Mouse (Mus musculus) forebrain, embryonic 14.5 days (tissue): ENCODE results near the gene Usp6nl. TPM values are rescaled to one million over a fixed set of nuclear protein-coding genes. Genes with fewer than 3 reads are reported as not detected.

Source experiments
- ATAC-seq: fragments of 200-750 bp; cut with Nextera tagmentation; 2 replicates; pipeline ENCODE4 v1.8.0; 2017; ENCODE audit warnings: mild to moderate bottlenecking, moderate library complexity
- DNase-seq: peaks from one replicate; pipeline ENCODE4 v3.0.0-alpha.2; 2015; ENCODE audit warnings: low spot score
- H3K27ac ChIP-seq: fragments of 300-500 bp; sonication (generic); 2 replicates; pipeline ENCODE4 v1.5.1; 2014; ENCODE audit warnings: low read depth, mild to moderate bottlenecking, control low read depth, low read length, moderate library complexity
- H3K27me3 ChIP-seq: fragments of 300-500 bp; sonication (generic); replicated peaks from 2 replicates; pipeline ENCODE4 v1.6.1; 2014; ENCODE audit warnings: low read length, control low read depth, mixed read lengths; ENCODE audit not compliant: control insufficient read depth, insufficient read depth
- H3K36me3 ChIP-seq: fragments of 300-500 bp; sonication (generic); 2 replicates; pipeline ENCODE4 v1.6.1; 2014; ENCODE audit warnings: low read length, control low read depth; ENCODE audit not compliant: control insufficient read depth, insufficient read depth
- H3K4me1 ChIP-seq: fragments of 300-500 bp; sonication (generic); 2 replicates; pipeline ENCODE4 v1.6.1; 2014; ENCODE audit warnings: antibody characterized with exemption, low read length, control low read depth; ENCODE audit not compliant: control insufficient read depth, insufficient read depth
- H3K4me2 ChIP-seq: fragments of 300-500 bp; sonication (generic); 2 replicates; pipeline ENCODE4 v1.6.1; 2014; ENCODE audit warnings: mild to moderate bottlenecking, control low read depth, low read length
- H3K4me3 ChIP-seq: fragments of 300-500 bp; sonication (generic); 2 replicates; pipeline ENCODE4 v1.5.1; 2014; ENCODE audit warnings: low read depth, low read length, control low read depth
- H3K9ac ChIP-seq: fragments of 300-500 bp; sonication (generic); 2 replicates; pipeline ENCODE4 v1.6.1; 2014; ENCODE audit warnings: mild to moderate bottlenecking, low read length, control low read depth, moderate library complexity
- H3K9me3 ChIP-seq: fragments of 300-500 bp; sonication (generic); replicated peaks from 2 replicates; pipeline ENCODE4 v1.6.1; 2016; ENCODE audit warnings: low read length, control low read depth, mixed read lengths; ENCODE audit not compliant: control insufficient read depth
- WGBS: fragments of 180-500 bp; shearing (Covaris S2); extraction: QIAGEN DNeasy Blood & Tissue Kit; methylation state at CpG from one replicate; pipeline ENCODE4 v1.1.7; 2014; 5-methylcytosine and 5-hydroxymethylcytosine counted together
- polyA plus RNA-seq: library from polyadenylated mRNA; unstranded; fragments of >200 nt; fragmentation: Nextera tagmentation; extraction: Ambion mirVana; gene quantifications from 2 replicates; pipeline ENCODE4 v1.2.1, GENCODE M21; 2014

The Usp6nl gene
- polyA plus RNA-seq, 1 experiment from 2014 or later = 6.6 TPM

GRCm38 (mm10) chr2:6376071-6376470 is 53.6 kb downstream of the Usp6nl start:
- H3K4me2 ChIP-seq = no peak overlapping the region
- no peaks in the 10 kb centered on the region for H3K27me3 ChIP-seq
- ATAC-seq = no peak
- H3K36me3 ChIP-seq = no peaks in the 10 kb centered on the region
- H3K9me3 ChIP-seq = no peaks in the 10 kb centered on the region
- no peak overlapping the region for H3K9ac ChIP-seq
- H3K4me3 ChIP-seq = no peak overlapping the region
- WGBS = 94% methylated on average over 8 of the region's 8 CpGs
- no peak overlapping the region for H3K27ac ChIP-seq
- DNase-seq = no peak
- 0 out of 2 replicates have a peak, but pooled peaks cover 3% of the 10 kb centered on the region for H3K4me1 ChIP-seq

GRCm38 (mm10) chr2:6376941-6377340 is 54.5 kb downstream of the Usp6nl start:
- Histone ChIP-seq H3K27me3 (no peaks in the 10 kb centered on the region), H3K4me2 (no peak overlapping the region), H3K4me1 (0 out of 2 replicates have a peak, but pooled peaks cover 3% of the 10 kb centered on the region), H3K9me3 (no peaks in the 10 kb centered on the region), H3K9ac (no peak overlapping the region), H3K27ac (no peak overlapping the region), H3K36me3 (no peaks in the 10 kb centered on the region), H3K4me3 (no peak overlapping the region)
- 78% methylated on average over 4 of the region's 4 CpGs for WGBS
- no peak for ATAC-seq
- no peak for DNase-seq

- Histone ChIP-seq H3K27ac (no peak overlapping the region), H3K4me1 (0 out of 2 replicates have a peak, but pooled peaks cover 3% of the 10 kb centered on the region), H3K4me3 (no peak overlapping the region), H3K4me2 (no peak overlapping the region), H3K9ac (no peak overlapping the region), H3K36me3 (no peaks in the 10 kb centered on the region), H3K9me3 (no peaks in the 10 kb centered on the region), H3K27me3 (no peaks in the 10 kb centered on the region)
- no peak for ATAC-seq
- DNase-seq = no peak
- 75% methylated on average over 8 of the region's 8 CpGs for WGBS
Observed at GRCm38 (mm10) chr2:6378590-6379205, 56.2 kb downstream of the Usp6nl start.

GRCm38 (mm10) chr2:6379731-6380212 is 57.3 kb downstream of the Usp6nl start:
- Histone ChIP-seq H3K36me3 (no peaks in the 10 kb centered on the region), H3K27me3 (no peaks in the 10 kb centered on the region), H3K9me3 (no peaks in the 10 kb centered on the region), H3K27ac (no peak overlapping the region), H3K4me2 (no peak overlapping the region), H3K4me1 (0 out of 2 replicates have a peak, but pooled peaks cover 3% of the 10 kb centered on the region), H3K4me3 (no peak overlapping the region), H3K9ac (no peak overlapping the region)
- WGBS = 89% methylated on average over 8 of the region's 8 CpGs
- ATAC-seq (no peak), DNase-seq (no peak)

- H3K27ac ChIP-seq = no peak overlapping the region
- no peak overlapping the region for H3K9ac ChIP-seq
- H3K4me3 ChIP-seq = no peak overlapping the region
- no peaks in the 10 kb centered on the region for H3K36me3 ChIP-seq
- no peak overlapping the region for H3K4me2 ChIP-seq
- DNase-seq (no peak), ATAC-seq (no peak)
- H3K9me3 ChIP-seq = no peaks in the 10 kb centered on the region
- H3K27me3 ChIP-seq = no peaks in the 10 kb centered on the region
- 0 out of 2 replicates have a peak, but pooled peaks cover 3% of the 10 kb centered on the region for H3K4me1 ChIP-seq
- WGBS = 88% methylated on average over 9 of the region's 9 CpGs
Observed at GRCm38 (mm10) chr2:6380401-6380800, 57.9 kb downstream of the Usp6nl start.

- no peak overlapping the region for H3K9ac ChIP-seq
- H3K27ac ChIP-seq = no peak overlapping the region
- no peak for DNase-seq
- H3K9me3 ChIP-seq = no peaks in the 10 kb centered on the region
- H3K4me2 ChIP-seq = no peak overlapping the region
- H3K4me3 ChIP-seq = no peak overlapping the region
- no peaks in the 10 kb centered on the region for H3K36me3 ChIP-seq
- 93% methylated on average over 14 of the region's 14 CpGs for WGBS
- H3K4me1 ChIP-seq = no peaks in the 10 kb centered on the region; the same call in 1 of the 2 replicates
- no peak for ATAC-seq
- H3K27me3 ChIP-seq = no peaks in the 10 kb centered on the region
Observed at GRCm38 (mm10) chr2:6384407-6385146, 62.1 kb downstream of the Usp6nl start.

- no peak overlapping the region for H3K27ac ChIP-seq
- no peaks in the 10 kb centered on the region for H3K36me3 ChIP-seq
- H3K4me3 ChIP-seq = no peak overlapping the region
- H3K4me2 ChIP-seq = no peak overlapping the region
- 85% methylated on average over 1 of the region's 3 CpGs for WGBS
- H3K9ac ChIP-seq = no peak overlapping the region
- ATAC-seq (no peak), DNase-seq (no peak)
- H3K9me3 ChIP-seq = no peaks in the 10 kb centered on the region
- no peaks in the 10 kb centered on the region; the same call in 1 of the 2 replicates for H3K4me1 ChIP-seq
- no peaks in the 10 kb centered on the region for H3K27me3 ChIP-seq
Observed at GRCm38 (mm10) chr2:6389162-6389561, 66.7 kb downstream of the Usp6nl start.

- Histone ChIP-seq H3K9me3 (no peaks in the 10 kb centered on the region), H3K36me3 (no peaks in the 10 kb centered on the region), H3K4me3 (no peak overlapping the region), H3K4me1 (no peaks in the 10 kb centered on the region; the same call in 1 of the 2 replicates), H3K27me3 (no peaks in the 10 kb centered on the region), H3K9ac (no peak overlapping the region), H3K27ac (no peak overlapping the region), H3K4me2 (no peak overlapping the region)
- DNase-seq (no peak), ATAC-seq (no peak)
- 61% methylated on average over 3 of the region's 3 CpGs for WGBS
Observed at GRCm38 (mm10) chr2:6391261-6391660, 68.8 kb downstream of the Usp6nl start.

GRCm38 (mm10) chr2:6391940-6392339 is 69.5 kb downstream of the Usp6nl start:
- Histone ChIP-seq H3K9ac (no peak overlapping the region), H3K4me2 (no peak overlapping the region)
- no peak for ATAC-seq

More at GRCm38 (mm10) chr2:6391940-6392339, 69.5 kb downstream of the Usp6nl start:
- no peaks in the 10 kb centered on the region for H3K27me3 ChIP-seq
- no peak for DNase-seq
- WGBS = 89% methylated on average over 6 of the region's 6 CpGs
- H3K4me1 ChIP-seq = no peaks in the 10 kb centered on the region; the same call in 1 of the 2 replicates
- H3K9me3 ChIP-seq = no peaks in the 10 kb centered on the region
- no peak overlapping the region for H3K27ac ChIP-seq
- no peak overlapping the region for H3K4me3 ChIP-seq
- H3K36me3 ChIP-seq = no peaks in the 10 kb centered on the region
